Mouse (Mus musculus): ENCODE results near the gene Gps2. TPM values are rescaled to one million over a fixed set of nuclear protein-coding genes. Genes with fewer than 3 reads are reported as not detected.
"Not testable (repeated sequence)": the region's sequence is repeated elsewhere in the genome, so short reads cannot be mapped to it uniquely, and the experiment has no call there.

Gps2 gene
- polyA plus RNA-seq, 1 experiment from 2014 or later = 68.1 TPM

DNA sequence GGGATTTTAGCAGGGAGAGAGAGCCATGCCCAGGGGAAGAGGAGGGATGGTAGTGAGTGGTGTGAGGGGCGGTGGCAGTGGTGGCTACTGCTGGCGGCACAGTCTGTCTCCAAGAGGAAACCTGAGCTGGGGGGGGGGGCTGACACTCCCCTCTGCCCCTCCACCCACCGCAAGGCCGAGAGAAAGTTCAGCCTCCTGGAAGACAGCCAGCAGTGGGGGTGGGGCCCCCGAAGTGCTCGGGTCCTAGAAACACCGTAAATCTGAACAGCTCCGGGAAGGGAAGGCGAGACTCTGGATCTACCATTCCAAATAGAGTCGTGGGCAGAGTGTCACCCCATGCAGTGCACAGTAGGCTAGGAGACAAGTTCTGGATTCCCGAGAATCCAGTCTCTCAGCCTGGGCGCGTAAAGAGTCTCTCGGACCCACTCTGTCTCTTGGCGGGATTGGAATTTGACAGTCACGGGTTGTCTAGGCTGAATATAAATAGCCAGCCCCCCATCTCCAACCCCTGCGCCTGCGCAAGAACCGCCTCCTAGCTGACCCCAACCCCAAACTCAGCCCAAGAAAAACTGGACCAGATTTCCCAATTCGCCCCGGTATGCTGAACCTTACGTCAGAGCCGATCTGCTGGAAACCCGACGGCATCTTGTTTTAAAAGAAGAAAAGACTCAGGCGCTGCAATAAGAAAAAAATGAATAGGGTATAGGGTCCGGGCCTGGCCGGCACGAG is 33.8 kb downstream of the Gps2 start:
- WGBS = 5% methylated on average over 29 of the region's 29 CpGs

DNA sequence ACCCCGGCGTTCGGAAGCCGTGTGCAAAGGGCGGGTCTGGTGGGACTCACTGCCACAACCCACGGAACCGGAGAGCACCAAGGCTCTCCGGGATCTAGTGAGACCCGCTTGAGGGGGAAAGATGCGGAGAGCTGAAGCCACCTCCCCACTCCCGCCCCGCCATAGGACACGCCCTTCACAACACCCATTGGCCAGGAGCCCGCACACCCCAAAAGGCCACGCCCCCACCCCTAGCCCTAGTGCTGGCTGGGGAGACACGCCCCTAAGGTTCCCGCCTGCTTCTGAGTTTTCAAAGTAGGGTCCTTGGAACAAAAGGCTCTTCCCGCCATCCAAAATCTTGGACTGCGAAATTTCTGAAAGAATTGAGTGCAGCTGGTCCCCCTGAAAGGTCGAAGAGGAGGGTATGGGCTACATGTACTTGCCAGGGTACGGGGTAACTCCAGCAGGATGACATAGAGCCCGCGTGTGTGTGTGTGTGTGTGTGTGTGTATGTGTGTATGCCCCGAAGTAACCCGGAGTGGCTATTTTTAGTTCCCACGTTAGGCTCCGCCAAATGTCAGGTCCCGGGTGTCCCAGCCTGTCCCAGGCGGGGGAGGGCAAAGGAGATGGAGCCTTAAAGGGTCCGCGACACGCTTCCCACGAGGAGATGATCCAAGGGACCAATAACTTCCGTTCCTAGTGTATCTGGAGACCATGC is 34.5 kb downstream of the Gps2 start, which contains the start of gene Slc2a4:
TSS of gene Slc2a4 (minus strand) at position 123 of the 697 bp plus-strand sequence.
- H3K27ac ChIP-seq = peak within 1 kb of the TSS; percentile 72
- H3K4me1 ChIP-seq (replicated peaks) = peaks cover 12% of the 10 kb centered on the region; the same call in 1 of the 2 replicates
- peak within 1 kb of the TSS; percentile 78 for H3K4me2 ChIP-seq (replicated peaks)
- ATAC-seq = peak; percentile 95
- peak within 1 kb of the TSS; percentile 48 for H3K4me3 ChIP-seq (replicated peaks)
- H3K36me3 ChIP-seq = peaks cover 6% of the 10 kb centered on the region; the same call in 1 of the 2 replicates
- no peaks in the 10 kb centered on the region for H3K9me3 ChIP-seq
- H3K27me3 ChIP-seq (replicated peaks) = no peaks in the 10 kb centered on the region
- H3K9ac ChIP-seq = peak within 1 kb of the TSS; percentile 44
- WGBS = under 1% methylated on average over 34 of the region's 34 CpGs

More for the DNA sequence above, 33.8 kb downstream of the Gps2 start:
- ATAC-seq = peak; percentile 53
- Histone ChIP-seq H3K27ac (peak overlapping the region; percentile 72), H3K4me3 (replicated peaks) (peak overlapping the region; percentile 48), H3K27me3 (replicated peaks) (no peaks in the 10 kb centered on the region), H3K9ac (peak overlapping the region; percentile 44), H3K36me3 (peaks cover 6% of the 10 kb centered on the region; the same call in 1 of the 2 replicates), H3K9me3 (no peaks in the 10 kb centered on the region), H3K4me1 (replicated peaks) (peaks cover 12% of the 10 kb centered on the region; the same call in 1 of the 2 replicates), H3K4me2 (replicated peaks) (peak overlapping the region; percentile 78)

DNA sequence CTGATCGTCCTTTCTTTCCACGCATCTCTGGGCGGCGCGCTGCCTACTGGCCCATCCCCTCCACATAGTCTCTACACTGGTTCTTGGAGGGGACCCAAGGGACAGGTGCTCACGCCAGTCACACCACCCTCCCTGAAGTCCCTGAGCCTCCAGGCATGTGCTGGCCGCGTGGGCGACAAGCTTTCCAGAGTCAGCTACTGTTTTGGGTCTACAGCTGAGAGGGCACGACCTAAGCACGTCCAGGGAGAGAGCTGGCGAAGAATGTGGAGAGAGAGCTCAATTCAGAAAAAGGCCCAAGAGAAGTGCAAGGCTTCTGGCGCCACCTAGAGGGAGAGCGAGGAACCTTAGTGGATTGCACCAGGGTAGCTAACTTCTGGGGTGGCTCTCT is 35.1 kb downstream of the Gps2 start:
- H3K27ac ChIP-seq = peak overlapping the region; percentile 51
- peak overlapping the region; percentile 78 for H3K4me2 ChIP-seq (replicated peaks)
- H3K9ac ChIP-seq = peak overlapping the region; percentile 36; the same call in 1 of the 2 replicates
- peaks cover 6% of the 10 kb centered on the region; the same call in 1 of the 2 replicates for H3K36me3 ChIP-seq
- H3K9me3 ChIP-seq = no peaks in the 10 kb centered on the region
- peak; percentile 45 for ATAC-seq
- H3K4me3 ChIP-seq (replicated peaks) = peak overlapping the region; percentile 48
- WGBS = under 1% methylated on average over 14 of the region's 14 CpGs
- H3K4me1 ChIP-seq (replicated peaks) = peaks cover 12% of the 10 kb centered on the region; the same call in 1 of the 2 replicates
- no peaks in the 10 kb centered on the region for H3K27me3 ChIP-seq (replicated peaks)

DNA sequence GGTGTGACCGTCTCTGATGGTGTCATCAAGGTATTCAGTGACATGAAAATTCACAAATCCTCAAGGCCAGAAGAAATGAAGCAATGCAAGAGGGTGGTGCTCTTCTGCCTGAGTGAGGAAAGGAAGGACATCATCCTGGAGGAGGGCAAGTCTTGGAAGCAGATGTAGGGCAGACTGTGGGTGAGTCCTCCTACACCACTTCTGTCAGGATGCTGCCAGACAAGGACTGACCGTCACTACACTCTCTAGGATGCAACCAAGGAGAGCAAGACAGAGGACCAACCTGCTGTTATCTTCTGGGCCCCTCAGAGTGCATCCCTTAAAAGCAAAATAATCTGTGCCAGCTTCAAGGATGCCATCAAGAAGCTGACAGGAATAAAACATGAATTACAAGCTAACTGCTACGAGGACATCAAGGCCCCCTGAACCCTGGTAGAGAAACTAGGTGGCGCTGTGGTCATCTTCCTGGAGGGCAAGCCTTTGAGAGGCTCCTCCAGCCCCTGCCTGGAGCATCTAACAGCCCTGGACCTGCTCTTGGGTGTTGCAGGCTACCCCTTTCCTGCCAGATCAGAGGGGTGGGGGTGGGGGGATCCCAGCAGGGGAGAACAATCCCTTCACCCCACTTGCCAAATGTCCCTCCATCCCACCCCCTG is 37.2 kb downstream of the Gps2 start:
- H3K4me1 ChIP-seq (replicated peaks) = peaks cover 9% of the 10 kb centered on the region; the same call in 1 of the 2 replicates
- H3K4me2 ChIP-seq (replicated peaks) = no peak overlapping the region
- no peaks in the 10 kb centered on the region for H3K36me3 ChIP-seq
- no peak overlapping the region for H3K9ac ChIP-seq
- no peak for ATAC-seq
- H3K27me3 ChIP-seq (replicated peaks) = no peaks in the 10 kb centered on the region
- no peak overlapping the region for H3K27ac ChIP-seq
- 49% methylated on average over 4 of the region's 4 CpGs for WGBS
- no peak overlapping the region for H3K4me3 ChIP-seq (replicated peaks)
- no peaks in the 10 kb centered on the region for H3K9me3 ChIP-seq

DNA sequence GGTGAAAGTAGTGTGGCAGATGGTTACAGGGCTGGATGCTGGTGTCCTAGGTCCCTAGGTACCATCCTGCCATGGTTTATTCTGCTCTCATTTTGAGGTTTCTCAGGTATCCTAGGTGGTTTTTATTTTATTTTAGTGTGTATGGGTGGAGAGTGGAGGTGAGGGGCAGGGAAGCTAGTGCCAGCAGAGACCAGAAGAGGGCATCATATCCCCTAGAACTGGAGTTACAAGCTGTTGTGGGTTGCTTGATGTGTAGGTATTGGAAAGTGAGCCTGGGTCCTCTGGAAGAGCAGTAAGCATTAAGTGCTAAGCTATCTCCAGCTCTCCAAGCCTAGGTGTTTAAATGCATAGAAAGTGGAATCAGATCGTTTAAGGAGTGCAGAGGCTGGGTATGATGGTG is 38.6 kb downstream of the Gps2 start:
- no peak overlapping the region for H3K4me2 ChIP-seq (replicated peaks)
- no peak for ATAC-seq
- H3K9ac ChIP-seq = no peak overlapping the region
- H3K4me1 ChIP-seq (replicated peaks) = peaks cover 9% of the 10 kb centered on the region; the same call in 1 of the 2 replicates
- 30% methylated on average over 1 of the region's 1 CpGs for WGBS
- no peaks in the 10 kb centered on the region for H3K36me3 ChIP-seq
- H3K9me3 ChIP-seq = no peaks in the 10 kb centered on the region
- H3K27ac ChIP-seq = no peak overlapping the region
- H3K4me3 ChIP-seq (replicated peaks) = no peak overlapping the region
- H3K27me3 ChIP-seq (replicated peaks) = no peaks in the 10 kb centered on the region

DNA sequence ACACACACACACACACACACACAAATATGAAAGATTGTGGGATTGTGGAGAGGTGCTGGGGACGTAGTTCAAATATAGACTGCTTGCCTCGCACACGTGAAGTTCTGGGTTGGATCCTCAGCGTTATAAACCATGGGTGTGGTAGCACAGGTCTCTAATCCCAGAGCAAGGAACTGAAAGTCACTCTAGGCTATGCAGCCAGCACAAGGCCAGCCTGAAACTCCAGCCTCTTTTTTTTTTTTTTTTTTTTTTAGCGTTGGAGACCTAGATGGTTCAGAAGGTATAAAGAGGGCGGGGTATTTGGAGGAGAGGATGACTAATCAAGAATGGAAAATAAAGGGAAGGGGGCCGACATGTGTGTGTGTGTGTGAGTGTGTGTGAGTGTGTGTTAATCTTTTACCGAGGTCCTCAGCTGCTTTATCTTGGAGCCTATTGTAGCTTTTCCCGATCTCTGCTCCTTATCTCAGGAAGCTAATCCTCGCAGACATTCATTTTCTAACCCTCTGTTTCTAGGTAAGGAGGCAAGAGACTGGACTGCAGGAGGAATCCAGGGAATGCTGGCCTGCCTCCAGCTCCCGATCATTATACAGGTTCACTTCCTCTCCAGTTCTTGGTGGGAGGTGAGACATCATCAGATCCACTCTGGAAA is 39.7 kb downstream of the Gps2 start:
- H3K4me3 ChIP-seq (replicated peaks) = no peak overlapping the region
- peak overlapping the region; percentile 40; the same call in 1 of the 2 replicates for H3K27ac ChIP-seq
- H3K9me3 ChIP-seq = no peaks in the 10 kb centered on the region
- no peak overlapping the region for H3K9ac ChIP-seq
- peak; percentile 58 for ATAC-seq
- H3K36me3 ChIP-seq = no peaks in the 10 kb centered on the region
- no peaks in the 10 kb centered on the region for H3K27me3 ChIP-seq (replicated peaks)
- 35% methylated on average over 11 of the region's 11 CpGs for WGBS
- H3K4me2 ChIP-seq (replicated peaks) = peak overlapping the region; percentile 28; the same call in 1 of the 2 replicates
- peaks cover 5% of the 10 kb centered on the region; the same call in 1 of the 2 replicates for H3K4me1 ChIP-seq (replicated peaks)

DNA sequence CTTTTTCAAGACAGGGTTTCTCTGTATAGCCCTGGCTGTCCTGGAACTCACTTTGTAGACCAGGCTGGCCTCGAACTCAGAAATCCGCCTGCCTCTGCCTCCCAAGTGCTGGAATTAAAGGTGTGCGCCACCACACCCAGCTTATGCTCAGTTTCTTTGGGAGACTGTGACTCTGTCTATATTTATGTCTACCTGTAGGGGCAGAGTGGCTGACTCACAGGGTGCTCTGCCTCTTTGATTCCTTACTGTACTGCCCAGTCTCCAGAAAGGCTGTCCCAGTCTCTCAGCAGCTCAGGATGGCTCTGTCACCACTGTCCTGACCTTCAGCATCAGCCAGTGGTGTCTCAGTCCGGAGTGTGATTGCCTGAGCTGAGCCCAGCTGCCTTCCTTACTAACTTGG is 41.9 kb downstream of the Gps2 start:
- H3K27ac ChIP-seq; H3K27me3 ChIP-seq (replicated peaks); H3K4me1 ChIP-seq (replicated peaks); ATAC-seq; H3K4me3 ChIP-seq (replicated peaks); H3K4me2 ChIP-seq (replicated peaks); H3K9ac ChIP-seq; H3K36me3 ChIP-seq; H3K9me3 ChIP-seq: not testable (repeated sequence)
- 78% methylated on average over 4 of the region's 4 CpGs for WGBS

DNA sequence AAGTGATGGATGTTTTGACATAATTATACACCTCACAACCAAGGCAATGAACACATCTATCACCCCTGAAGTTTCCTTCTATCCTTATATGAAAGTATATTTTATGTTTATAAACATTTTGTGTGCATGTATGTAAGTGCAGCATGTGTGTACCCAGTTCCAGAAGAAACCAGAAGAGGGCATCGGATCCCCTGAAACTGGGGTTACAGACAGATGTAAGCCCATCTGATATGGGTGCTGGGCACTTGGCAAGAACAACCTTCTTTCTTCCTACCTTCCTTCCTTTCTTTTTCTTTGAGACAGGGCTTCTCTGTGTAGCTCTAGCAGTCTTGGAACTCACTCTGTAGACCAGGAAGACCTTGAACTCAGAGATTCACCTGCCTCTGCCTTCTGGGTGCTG is 42.5 kb downstream of the Gps2 start:
- 67% methylated on average over 1 of the region's 1 CpGs for WGBS
- no peak for ATAC-seq

DNA sequence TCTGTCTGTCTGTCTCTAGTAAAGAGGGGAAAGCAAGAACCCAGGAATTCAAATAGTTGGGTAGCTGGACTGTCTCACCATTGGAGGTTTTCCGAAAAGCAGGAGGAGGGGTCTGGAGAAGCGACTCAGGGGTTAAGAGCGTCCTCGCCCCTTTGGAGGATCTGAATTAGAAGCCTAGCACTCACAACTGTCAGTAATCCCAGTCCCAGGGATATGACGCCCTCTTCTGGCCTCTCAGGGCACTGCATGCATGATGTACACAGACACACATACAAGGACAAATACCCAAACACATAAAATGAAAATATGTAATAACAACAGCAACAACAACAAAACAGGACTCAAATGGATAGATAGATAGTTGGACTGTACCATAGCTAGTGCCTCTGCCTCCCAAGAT is 46.9 kb downstream of the Gps2 start:
- H3K4me2 ChIP-seq (replicated peaks) = peak overlapping the region; percentile 38
- H3K4me3 ChIP-seq (replicated peaks) = no peak overlapping the region
- peak overlapping the region; percentile 89 for H3K27ac ChIP-seq
- peaks cover 16% of the 10 kb centered on the region for H3K27me3 ChIP-seq (replicated peaks)
- WGBS = 40% methylated on average over 5 of the region's 5 CpGs
- no peak overlapping the region for H3K9ac ChIP-seq
- no peaks in the 10 kb centered on the region for H3K36me3 ChIP-seq
- no peaks in the 10 kb centered on the region for H3K9me3 ChIP-seq
- 0 out of 2 replicates have a peak, but pooled peaks cover 3% of the 10 kb centered on the region for H3K4me1 ChIP-seq (replicated peaks)
- ATAC-seq = no peak

More for the DNA sequence above, 42.5 kb downstream of the Gps2 start:
- Histone ChIP-seq H3K27ac (no peak overlapping the region), H3K4me3 (replicated peaks) (no peak overlapping the region), H3K36me3 (no peaks in the 10 kb centered on the region), H3K4me1 (replicated peaks) (no peaks in the 10 kb centered on the region), H3K27me3 (replicated peaks) (no peaks in the 10 kb centered on the region), H3K9ac (no peak overlapping the region), H3K9me3 (no peaks in the 10 kb centered on the region), H3K4me2 (replicated peaks) (no peak overlapping the region)

DNA sequence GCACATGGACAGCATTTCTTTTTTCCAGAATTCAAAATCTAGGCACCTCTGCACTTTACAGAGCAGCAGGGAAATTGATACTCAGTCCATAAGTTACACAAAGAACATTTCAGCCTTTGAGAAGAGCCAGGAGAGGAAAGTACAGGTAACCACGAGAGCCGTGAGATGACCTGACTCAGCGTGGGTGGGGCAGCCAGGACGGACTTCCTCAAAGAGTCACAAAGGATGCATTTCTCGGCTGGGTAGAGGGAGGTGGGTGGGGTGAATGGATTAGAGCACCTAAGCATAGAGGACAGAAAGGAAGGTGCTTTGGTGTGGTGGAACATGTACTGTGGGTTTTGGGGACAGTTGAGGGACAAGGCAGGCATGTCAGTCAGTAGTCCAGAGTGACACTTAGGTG is 48.2 kb downstream of the Gps2 start:
- H3K9ac ChIP-seq = peak overlapping the region; percentile 17; the same call in 1 of the 2 replicates
- 20% methylated on average over 5 of the region's 5 CpGs for WGBS

DNA sequence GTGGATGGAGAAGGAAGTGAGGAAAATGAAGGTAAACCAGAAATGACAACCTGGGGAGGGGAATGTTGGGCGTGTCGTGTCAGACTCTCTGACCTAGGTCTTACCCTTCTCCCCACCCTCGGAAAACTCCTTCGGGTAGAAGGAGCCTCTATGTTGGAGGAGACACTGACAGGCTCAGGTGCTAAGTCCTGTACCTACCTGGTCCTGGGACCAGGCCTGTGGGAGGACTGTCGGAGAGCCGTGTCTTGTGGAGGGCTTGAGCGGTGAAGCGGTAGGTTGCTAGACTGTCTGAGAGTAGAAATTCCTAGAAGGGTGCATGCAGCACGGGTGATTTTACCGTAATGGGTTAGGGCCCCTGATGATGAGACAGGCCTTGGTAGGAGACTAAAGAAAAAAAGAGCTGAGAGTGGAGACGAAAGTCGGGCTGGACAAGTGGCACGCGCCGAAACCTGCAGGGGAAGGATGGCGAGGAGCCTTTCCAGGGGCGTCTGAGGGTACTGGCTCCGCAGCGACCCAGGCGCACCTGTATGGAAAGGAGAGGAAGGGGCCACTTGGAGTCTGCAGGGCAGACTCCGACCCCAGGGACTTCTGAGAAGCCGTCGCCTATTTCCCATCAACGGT is 51.1 kb downstream of the Gps2 start, which contains the start of gene Cldn7:
TSS of gene Cldn7 (plus strand) at position 130 of the 621 bp plus-strand sequence.
- H3K4me2 ChIP-seq (replicated peaks) = peak within 1 kb of the TSS; percentile 55
- H3K27me3 ChIP-seq (replicated peaks) = peaks cover 28% of the 10 kb centered on the region
- peaks cover 3% of the 10 kb centered on the region; the same call in 1 of the 2 replicates for H3K4me1 ChIP-seq (replicated peaks)
- peak within 1 kb of the TSS; percentile 52 for H3K9ac ChIP-seq
- WGBS = 8% methylated on average over 24 of the region's 24 CpGs
- peak within 1 kb of the TSS; percentile 89 for H3K27ac ChIP-seq
- H3K9me3 ChIP-seq = no peaks in the 10 kb centered on the region
- peak within 1 kb of the TSS; percentile 47 for H3K4me3 ChIP-seq (replicated peaks)
- H3K36me3 ChIP-seq = no peaks in the 10 kb centered on the region
- ATAC-seq = no peak

More for the DNA sequence above, 48.2 kb downstream of the Gps2 start:
- peak; percentile 19; the same call in 1 of the 2 replicates for ATAC-seq
- peaks cover 3% of the 10 kb centered on the region; the same call in 1 of the 2 replicates for H3K4me1 ChIP-seq (replicated peaks)
- peak overlapping the region; percentile 34; the same call in 1 of the 2 replicates for H3K4me2 ChIP-seq (replicated peaks)
- no peaks in the 10 kb centered on the region for H3K9me3 ChIP-seq
- H3K27ac ChIP-seq = peak overlapping the region; percentile 89
- H3K27me3 ChIP-seq (replicated peaks) = peaks cover 27% of the 10 kb centered on the region
- no peak overlapping the region for H3K4me3 ChIP-seq (replicated peaks)
- H3K36me3 ChIP-seq = no peaks in the 10 kb centered on the region
